In genomic region chr11:54921798-54922197, GRCm38 (mm10) we compare ENCODE assay signal across 9 mouse cellular contexts. TPM values are rescaled to one million over a fixed set of nuclear protein-coding genes. Genes with fewer than 3 reads are reported as not detected.
A peak's percentile ranks its signal among the peaks of the same experiment; 100 is the strongest.
DNase-seq lines count a peak whose midpoint lies in the region; ATAC-seq and TF ChIP-seq lines count a peak whose summit lies in the region.
"Had no signal": no experiment of that assay in that cellular context is flagged by ENCODE, and none has a peak within 500 bp of the region (broad histone marks: within the 10 kb centered on the region; RNA-seq: fewer than 3 reads in every experiment).

No protein-coding gene starts in this region.

- H3K4me3 ChIP-seq in forebrain, embryonic 10.5 days = no peak overlapping the region
- no peak overlapping the region for H3K4me3 ChIP-seq in forebrain, embryonic 12.5 days (replicated peaks)
- H3K4me3 ChIP-seq in heart, embryonic 11.5 days (ENCODE audit: low read depth, low read length) = no peak overlapping the region
- H3K4me3 ChIP-seq in limb, embryonic 15.5 days = no peak overlapping the region
- H3K4me3 ChIP-seq: megakaryocyte, embryonic 14.5 days had no signal

- no peak for ATAC-seq in forebrain, embryonic 12.5 days (ENCODE audit: low FRiP score)
- ATAC-seq in heart, embryonic 11.5 days (replicated peaks; ENCODE audit: insufficient number of reproducible peaks, low FRiP score, low TSS enrichment) = peak; percentile 44; the same call in 1 of the 2 replicates
- no peak for ATAC-seq in limb, embryonic 15.5 days (ENCODE audit: insufficient number of reproducible peaks, low FRiP score, low TSS enrichment, low read depth)
- ATAC-seq in frontal cortex, adult (ENCODE audit: low TSS enrichment) = no peak
- no peak for ATAC-seq in erythroblast, adult 5-6 weeks (replicated peaks; ENCODE audit: low FRiP score, poor library complexity, severe bottlenecking)

- peaks cover 58% of the 10 kb centered on the region for H3K36me3 ChIP-seq in forebrain, embryonic 10.5 days (replicated peaks)
- peaks cover 34% of the 10 kb centered on the region for H3K36me3 ChIP-seq in forebrain, embryonic 12.5 days (replicated peaks)
- peaks cover 37% of the 10 kb centered on the region for H3K36me3 ChIP-seq in heart, embryonic 11.5 days (ENCODE audit: control insufficient read depth, insufficient read depth, low read length)
- H3K36me3 ChIP-seq in limb, embryonic 15.5 days = peaks cover 95% of the 10 kb centered on the region

- TF ChIP-seq POLR2A in brain, embryonic 14.5 days (IDR thresholded peaks at IDR 0.05; ENCODE audit: borderline replicate concordance, extremely low read depth, insufficient read depth, insufficient read length, poor library complexity, severe bottlenecking) = no peak

- no peaks in the 10 kb centered on the region for H3K27me3 ChIP-seq in forebrain, embryonic 10.5 days (ENCODE audit: poor library complexity, severe bottlenecking)
- H3K27me3 ChIP-seq in forebrain, embryonic 12.5 days = no peaks in the 10 kb centered on the region
- no peaks in the 10 kb centered on the region for H3K27me3 ChIP-seq in heart, embryonic 11.5 days (ENCODE audit: control insufficient read depth, insufficient read depth, low read length)
- no peaks in the 10 kb centered on the region for H3K27me3 ChIP-seq in limb, embryonic 15.5 days
- H3K27me3 ChIP-seq: megakaryocyte, embryonic 14.5 days had no signal

- peaks cover 12% of the 10 kb centered on the region for H3K4me1 ChIP-seq in forebrain, embryonic 10.5 days
- H3K4me1 ChIP-seq in forebrain, embryonic 12.5 days = no peaks in the 10 kb centered on the region
- peaks cover 21% of the 10 kb centered on the region for H3K4me1 ChIP-seq in heart, embryonic 11.5 days (ENCODE audit: control insufficient read depth, insufficient read depth, low read length)
- no peaks in the 10 kb centered on the region for H3K4me1 ChIP-seq in limb, embryonic 15.5 days

- DNase-seq in forebrain, embryonic 10.5 days (ENCODE audit: extremely low spot score, low spot score) = no peak
- DNase-seq in brain, embryonic 14.5 days (ENCODE audit: low read depth) = peak; percentile 19
- no peak for DNase-seq in frontal cortex, postnatal 14 days (ENCODE audit: low spot score in 2 of 2)

- no peak overlapping the region for H3K9ac ChIP-seq in forebrain, embryonic 12.5 days
- H3K9ac ChIP-seq in heart, embryonic 11.5 days (ENCODE audit: low read depth, low read length) = no peak overlapping the region
- no peak overlapping the region for H3K9ac ChIP-seq in limb, embryonic 15.5 days

- WGBS in forebrain, embryonic 10.5 days = 56% methylated on average over 7 of the region's 7 CpGs
- WGBS in forebrain, embryonic 12.5 days = 59% methylated on average over 7 of the region's 7 CpGs
- 38% methylated on average over 7 of the region's 7 CpGs for WGBS in heart, embryonic 11.5 days (ENCODE audit: insufficient replicate concordance)
- WGBS in limb, embryonic 15.5 days = 45% methylated on average over 7 of the region's 7 CpGs

- H3K4me2 ChIP-seq in forebrain, embryonic 12.5 days = no peak overlapping the region
- H3K4me2 ChIP-seq in heart, embryonic 11.5 days = no peak overlapping the region
- no peak overlapping the region for H3K4me2 ChIP-seq in limb, embryonic 15.5 days

- no peaks in the 10 kb centered on the region for H3K9me3 ChIP-seq in forebrain, embryonic 10.5 days
- no peaks in the 10 kb centered on the region for H3K9me3 ChIP-seq in forebrain, embryonic 12.5 days
- H3K9me3 ChIP-seq in heart, embryonic 11.5 days (replicated peaks; ENCODE audit: control insufficient read depth, low read length) = no peaks in the 10 kb centered on the region
- H3K9me3 ChIP-seq in limb, embryonic 15.5 days = no peaks in the 10 kb centered on the region
- H3K9me3 ChIP-seq: megakaryocyte, embryonic 14.5 days had no signal

- H3K27ac ChIP-seq in forebrain, embryonic 10.5 days = 0 out of 2 replicates have a peak overlapping the region, but pooled peaks have one; percentile 25
- no peak overlapping the region for H3K27ac ChIP-seq in forebrain, embryonic 12.5 days
- H3K27ac ChIP-seq in heart, embryonic 11.5 days (ENCODE audit: low read depth, low read length) = peak overlapping the region; percentile 70
- 0 out of 2 replicates have a peak overlapping the region, but pooled peaks have one; percentile 44 for H3K27ac ChIP-seq in limb, embryonic 15.5 days

- no peak for TF ChIP-seq CTCF in brain, embryonic 14.5 days (IDR thresholded peaks at IDR 0.05; ENCODE audit: borderline replicate concordance, extremely low read depth, insufficient read depth, insufficient read length)

RNA-seq across cellular contexts. Expression of gene Gpx3, which starts 19.5 kb away (rescaled TPM):
- 59.5 and 61.2 TPM in 2 replicates for polyA plus RNA-seq in forebrain, embryonic 10.5 days (2016; fragmentation: Nextera tagmentation; extraction: Ambion mirVana)
- 33.9 and 37.6 TPM in 2 replicates for polyA plus RNA-seq in forebrain, embryonic 12.5 days (2016; fragmentation: Nextera tagmentation; extraction: Ambion mirVana)
- polyA plus RNA-seq in brain, embryonic 14.5 days (2012; rRNA removed) = 5.8 and 14.6 TPM in 2 replicates
- 1,579 and 1,713 TPM in 2 replicates for polyA plus RNA-seq in heart, embryonic 11.5 days (2014; fragmentation: Nextera tagmentation; extraction: Ambion mirVana)
- 379 and 418 TPM in 2 replicates for polyA plus RNA-seq in limb, embryonic 15.5 days (2015; fragmentation: Nextera tagmentation; extraction: Ambion mirVana)
- 20.9 and 32.1 TPM in 2 replicates for total RNA-seq in erythroblast, adult 5-6 weeks (2015; ENCODE audit: low replicate concordance)
- 0.84 and 1.8 TPM in 2 replicates for total RNA-seq in erythroblast, adult 5-6 weeks (2017; ENCODE audit: low replicate concordance)

RNA-seq across cellular contexts. Expression of gene Tnip1, which starts 40.9 kb away (rescaled TPM):
- 8.8 and 10.0 TPM in 2 replicates for polyA plus RNA-seq in forebrain, embryonic 10.5 days (2016; fragmentation: Nextera tagmentation; extraction: Ambion mirVana)
- 9.8 and 12.1 TPM in 2 replicates for polyA plus RNA-seq in forebrain, embryonic 12.5 days (2016; fragmentation: Nextera tagmentation; extraction: Ambion mirVana)
- polyA plus RNA-seq in brain, embryonic 14.5 days (2012; rRNA removed) = 13.3 and 16.0 TPM in 2 replicates
- 16.0 and 16.8 TPM in 2 replicates for polyA plus RNA-seq in heart, embryonic 11.5 days (2014; fragmentation: Nextera tagmentation; extraction: Ambion mirVana)
- polyA plus RNA-seq in limb, embryonic 15.5 days (2015; fragmentation: Nextera tagmentation; extraction: Ambion mirVana) = 24.2 and 25.0 TPM in 2 replicates
- total RNA-seq in erythroblast, adult 5-6 weeks (2015; ENCODE audit: low replicate concordance) = 13.6 and 13.8 TPM in 2 replicates
- total RNA-seq in erythroblast, adult 5-6 weeks (2017; ENCODE audit: low replicate concordance) = 20.5 and 25.6 TPM in 2 replicates

RNA-seq across cellular contexts. Expression of gene Hint1, which starts 55.6 kb away (rescaled TPM):
- 675 and 687 TPM in 2 replicates for polyA plus RNA-seq in forebrain, embryonic 10.5 days (2016; fragmentation: Nextera tagmentation; extraction: Ambion mirVana)
- 791 and 796 TPM in 2 replicates for polyA plus RNA-seq in forebrain, embryonic 12.5 days (2016; fragmentation: Nextera tagmentation; extraction: Ambion mirVana)
- polyA plus RNA-seq in brain, embryonic 14.5 days (2012; rRNA removed) = 711 and 924 TPM in 2 replicates
- 632 and 639 TPM in 2 replicates for polyA plus RNA-seq in heart, embryonic 11.5 days (2014; fragmentation: Nextera tagmentation; extraction: Ambion mirVana)
- polyA plus RNA-seq in limb, embryonic 15.5 days (2015; fragmentation: Nextera tagmentation; extraction: Ambion mirVana) = 450 and 535 TPM in 2 replicates
- 97.0 and 122 TPM in 2 replicates for total RNA-seq in erythroblast, adult 5-6 weeks (2015; ENCODE audit: low replicate concordance)
- 67.1 and 108 TPM in 2 replicates for total RNA-seq in erythroblast, adult 5-6 weeks (2017; ENCODE audit: low replicate concordance)
